Mouse (Mus musculus) testis, adult 2 months (tissue): ENCODE results near the gene Adamts7.

Experiments used
- CTCF ChIP-seq: fragments of 200-500 bp; IDR thresholded peaks from 2 replicates; pipeline ENCODE4 v1.5.1; 2012; ENCODE audit warnings: low read depth, mild to moderate bottlenecking, inconsistent platforms, low read length, moderate library complexity; ENCODE audit not compliant: control insufficient read depth, insufficient read depth, insufficient replicate concordance
- POLR2A ChIP-seq: fragments of 200-500 bp; IDR thresholded peaks from 2 replicates; pipeline ENCODE4 v1.6.1; 2012; ENCODE audit warnings: low read depth, mild to moderate bottlenecking, inconsistent platforms, low read length, moderate library complexity; ENCODE audit not compliant: control insufficient read depth

GRCm38 (mm10) chr9:90182636-90183421 lies 20.0 kb downstream of the Adamts7 start:
- TF ChIP-seq CTCF (no peak), POLR2A (no peak)
